Mouse (Mus musculus) C2C12 (cell line): ENCODE results near the gene Plxnb1. TPM values are rescaled to one million over a fixed set of nuclear protein-coding genes. Genes with fewer than 3 reads are reported as not detected.
A peak's percentile ranks its signal among the peaks of the same experiment; 100 is the strongest.

Experiments used
- H3K27me3 ChIP-seq: one replicate; pipeline ENCODE4 v1.6.1; 2011; ENCODE audit not compliant: control insufficient read depth, insufficient read depth, insufficient read length
- H3K36me3 ChIP-seq: one replicate; pipeline ENCODE4 v1.6.1; 2011; ENCODE audit not compliant: control insufficient read depth, insufficient read depth
- H3K4me3 ChIP-seq: one replicate; pipeline ENCODE4 v1.5.1; 2011; ENCODE audit warnings: mild to moderate bottlenecking, control low read depth; ENCODE audit not compliant: poor library complexity, insufficient read depth, severe bottlenecking
- H3K79me2 ChIP-seq: one replicate; pipeline ENCODE4 v1.6.1; 2011; ENCODE audit not compliant: control insufficient read depth, insufficient read depth
- H3K79me3 ChIP-seq: one replicate; pipeline ENCODE4 v1.6.1; 2011; ENCODE audit warnings: low read depth, control low read depth
- H3ac ChIP-seq: one replicate; pipeline ENCODE3; 2011; ENCODE audit warnings: low read depth; ENCODE audit not compliant: control insufficient read depth, insufficient read length
- CEBPB ChIP-seq: IDR thresholded peaks from one replicate; pipeline ENCODE4 v1.6.1; 2011; ENCODE audit warnings: low read depth, mild to moderate bottlenecking, control low read depth, moderate library complexity
- CTCF ChIP-seq: IDR thresholded peaks from one replicate; pipeline ENCODE4 v1.5.1; 2011; ENCODE audit not compliant: control insufficient read depth, insufficient read depth, insufficient read length
- FOSL1 ChIP-seq: IDR thresholded peaks from one replicate; pipeline ENCODE4 v1.8.0; 2011; ENCODE audit warnings: mild to moderate bottlenecking, low read length; ENCODE audit not compliant: poor library complexity, insufficient read depth, severe bottlenecking
- MAX ChIP-seq: IDR thresholded peaks from one replicate; pipeline ENCODE4 v1.6.1; 2011; ENCODE audit warnings: mild to moderate bottlenecking, control low read depth
- MYOD1 ChIP-seq: IDR thresholded peaks from one replicate; pipeline ENCODE4 v1.6.1; 2011; ENCODE audit warnings: low read depth; ENCODE audit not compliant: control insufficient read depth, insufficient read length
- MYOG ChIP-seq: IDR thresholded peaks from one replicate; pipeline ENCODE4 v1.6.1; 2011; ENCODE audit not compliant: control insufficient read depth, insufficient read length; ENCODE audit errors: extremely low read depth
- USF1 ChIP-seq: IDR thresholded peaks from one replicate; pipeline ENCODE4 v1.6.1; 2011; ENCODE audit warnings: low read depth, mild to moderate bottlenecking, control low read depth, moderate library complexity
- polyA plus RNA-seq: library from polyadenylated mRNA; unstranded; fragments of >200 nt; fragmentation: generic; extraction: Trizol; gene quantifications from one replicate; pipeline ENCODE4 v1.2.1, GENCODE M21; 2012; ENCODE audit warnings: missing spikeins

Plxnb1 gene
- polyA plus RNA-seq, 1 experiment = 9.1 TPM

DNA sequence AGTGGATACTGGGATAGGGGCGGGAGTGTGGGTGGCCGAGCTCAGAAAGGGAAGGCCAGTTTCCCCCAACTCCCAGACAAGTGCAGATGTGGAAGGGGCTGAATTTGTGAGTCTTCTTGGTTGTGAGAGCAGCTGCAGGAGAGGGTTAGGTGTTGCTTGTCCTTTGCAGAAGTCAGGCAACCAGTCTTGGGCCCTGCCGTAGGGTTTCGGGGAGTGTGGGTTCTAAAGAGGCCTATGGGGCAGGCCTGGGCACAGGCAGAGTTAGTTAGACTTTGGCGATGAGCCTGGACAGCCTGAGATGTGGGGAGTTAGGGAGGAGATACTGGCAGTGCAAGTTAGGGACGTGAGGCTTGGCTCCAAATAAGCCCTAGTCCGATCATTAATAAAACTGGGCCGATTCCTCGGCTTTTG, 1.1 kb downstream of the Plxnb1 start:
- H3K79me2 ChIP-seq = peaks cover 7% of the 10 kb centered on the region
- H3K36me3 ChIP-seq = peaks cover 5% of the 10 kb centered on the region
- H3K4me3 ChIP-seq = peak overlapping the region; percentile 38
- H3K79me3 ChIP-seq = no peaks in the 10 kb centered on the region
- TF ChIP-seq USF1 (no peak), CEBPB (no peak), FOSL1 (no peak), CTCF (no peak), MAX (no peak), MYOG (no peak), MYOD1 (no peak)
- H3ac ChIP-seq = peak overlapping the region; percentile 97
- no peaks in the 10 kb centered on the region for H3K27me3 ChIP-seq

- Histone ChIP-seq H3ac (no peak overlapping the region), H3K36me3 (peaks cover 4% of the 10 kb centered on the region), H3K79me3 (no peaks in the 10 kb centered on the region), H3K79me2 (peaks cover 7% of the 10 kb centered on the region), H3K4me3 (no peak overlapping the region), H3K27me3 (no peaks in the 10 kb centered on the region)
- TF ChIP-seq MYOD1 (no peak), CEBPB (no peak), USF1 (no peak), MYOG (no peak), CTCF (no peak), FOSL1 (no peak), MAX (no peak)
These were observed 1.7 kb downstream of the Plxnb1 start for GRCm38 (mm10) chr9:109096856-109097255.

- TF ChIP-seq MAX = no peak
- no peak for TF ChIP-seq USF1
- TF ChIP-seq FOSL1 = no peak
- no peak for TF ChIP-seq MYOG
- TF ChIP-seq MYOD1 = no peak
- no peak for TF ChIP-seq CEBPB
- no peak for TF ChIP-seq CTCF
- Histone ChIP-seq H3K79me3 (no peaks in the 10 kb centered on the region), H3K4me3 (no peak overlapping the region), H3ac (no peak overlapping the region), H3K79me2 (peaks cover 7% of the 10 kb centered on the region), H3K27me3 (no peaks in the 10 kb centered on the region), H3K36me3 (no peaks in the 10 kb centered on the region)
These were observed 2.1 kb downstream of the Plxnb1 start for GRCm38 (mm10) chr9:109097291-109097690.

- H3K27me3 ChIP-seq = no peaks in the 10 kb centered on the region
- H3K79me2 ChIP-seq = peaks cover 7% of the 10 kb centered on the region
- H3ac ChIP-seq = no peak overlapping the region
- H3K79me3 ChIP-seq = no peaks in the 10 kb centered on the region
- H3K4me3 ChIP-seq = no peak overlapping the region
- TF ChIP-seq MAX (no peak), CEBPB (no peak), USF1 (no peak), CTCF (no peak), MYOG (no peak), MYOD1 (no peak), FOSL1 (no peak)
- H3K36me3 ChIP-seq = no peaks in the 10 kb centered on the region
These were observed 2.6 kb downstream of the Plxnb1 start for GRCm38 (mm10) chr9:109097831-109098230.

DNA sequence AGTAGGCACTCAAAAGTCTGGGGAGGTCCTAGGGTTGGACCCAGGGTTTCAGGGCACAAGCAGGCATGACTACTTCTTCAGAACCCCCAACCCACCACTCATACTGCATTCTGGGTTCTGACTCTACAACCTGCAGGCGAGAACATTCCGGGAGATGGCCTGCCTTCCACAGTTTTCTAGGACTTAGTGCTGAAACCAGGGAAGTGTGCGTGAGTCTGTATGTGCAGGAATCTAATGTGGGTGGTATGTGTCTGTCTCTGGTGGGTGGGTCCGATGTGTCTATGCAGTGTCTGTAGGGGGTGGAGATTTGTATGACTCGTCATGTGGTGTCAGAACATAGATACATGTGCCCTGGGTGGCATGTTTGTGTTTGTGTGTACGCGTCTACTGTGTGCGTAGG, 3.2 kb downstream of the Plxnb1 start:
- H3K79me2 ChIP-seq = peaks cover 7% of the 10 kb centered on the region

GRCm38 (mm10) chr9:109098969-109099368, 3.8 kb downstream of the Plxnb1 start:
- Histone ChIP-seq H3K79me2 (peaks cover 7% of the 10 kb centered on the region), H3K79me3 (no peaks in the 10 kb centered on the region), H3ac (no peak overlapping the region), H3K36me3 (no peaks in the 10 kb centered on the region), H3K4me3 (no peak overlapping the region), H3K27me3 (no peaks in the 10 kb centered on the region)
- TF ChIP-seq MYOG = no peak
- no peak for TF ChIP-seq USF1

More for the DNA sequence above, 3.2 kb downstream of the Plxnb1 start:
- Histone ChIP-seq H3K27me3 (no peaks in the 10 kb centered on the region), H3K4me3 (no peak overlapping the region), H3ac (no peak overlapping the region), H3K36me3 (no peaks in the 10 kb centered on the region), H3K79me3 (no peaks in the 10 kb centered on the region)
- TF ChIP-seq MAX = no peak
